Mouse (Mus musculus): ENCODE results near the gene Specc1.

The Specc1 gene

GRCm38 (mm10) chr11:61968875-61969274, 12.3 kb downstream of the Specc1 start:
- no peak for DNase-seq (ENCODE audit: low spot score in 2 of 2)

GRCm38 (mm10) chr11:61970901-61971300, 14.3 kb downstream of the Specc1 start:
- DNase-seq (ENCODE audit: low spot score in 2 of 2), result no peak

GRCm38 (mm10) chr11:61971441-61972221, 15.1 kb downstream of the Specc1 start:
- no peak for DNase-seq (ENCODE audit: low spot score in 2 of 2)

GRCm38 (mm10) chr11:61974106-61974707, 17.6 kb downstream of the Specc1 start:
- DNase-seq (ENCODE audit: low spot score in 2 of 2), result no peak

GRCm38 (mm10) chr11:61975783-61976182, 19.2 kb downstream of the Specc1 start:
- DNase-seq (ENCODE audit: low spot score in 2 of 2), result no peak

- no peak for DNase-seq (ENCODE audit: low spot score in 2 of 2)
These were observed 24.7 kb downstream of the Specc1 start for GRCm38 (mm10) chr11:61981285-61981684.

- no peak for DNase-seq (ENCODE audit: low spot score in 2 of 2)
These were observed 26.3 kb downstream of the Specc1 start for GRCm38 (mm10) chr11:61982828-61983227.

GRCm38 (mm10) chr11:61986939-61987338, 30.4 kb downstream of the Specc1 start:
- DNase-seq (ENCODE audit: low spot score in 2 of 2), result no peak

GRCm38 (mm10) chr11:61989647-61990046, 33.1 kb downstream of the Specc1 start:
- DNase-seq (ENCODE audit: low spot score in 2 of 2), result no peak

- no peak for DNase-seq (ENCODE audit: low spot score in 2 of 2)
These were observed 35.0 kb downstream of the Specc1 start for GRCm38 (mm10) chr11:61991576-61991975.

GRCm38 (mm10) chr11:61992671-61993285, 36.2 kb downstream of the Specc1 start:
- DNase-seq (ENCODE audit: low spot score in 2 of 2), result no peak

GRCm38 (mm10) chr11:61999501-61999900, 42.9 kb downstream of the Specc1 start:
- no peak for DNase-seq (ENCODE audit: low spot score in 2 of 2)

GRCm38 (mm10) chr11:62000099-62000498, 43.5 kb downstream of the Specc1 start:
- no peak for DNase-seq (ENCODE audit: low spot score in 2 of 2)

- no peak for DNase-seq (ENCODE audit: low spot score in 2 of 2)
These were observed 45.4 kb downstream of the Specc1 start for GRCm38 (mm10) chr11:62001977-62002376.

GRCm38 (mm10) chr11:62004881-62005240, 48.3 kb downstream of the Specc1 start:
- DNase-seq (ENCODE audit: low spot score in 2 of 2), result no peak

- peak in 1 of 2 experiments; percentile 24 for DNase-seq (ENCODE audit: low spot score in 2 of 2)
These were observed 48.8 kb downstream of the Specc1 start for GRCm38 (mm10) chr11:62005241-62005910.

- DNase-seq (ENCODE audit: low spot score in 2 of 2), result no peak
These were observed 49.3 kb downstream of the Specc1 start for GRCm38 (mm10) chr11:62005911-62006260.

GRCm38 (mm10) chr11:62006680-62007079, 50.1 kb downstream of the Specc1 start:
- DNase-seq (ENCODE audit: low spot score in 2 of 2), result no peak

- no peak for DNase-seq (ENCODE audit: low spot score in 2 of 2)
These were observed 51.4 kb downstream of the Specc1 start for GRCm38 (mm10) chr11:62007984-62008383.

- no peak for DNase-seq (ENCODE audit: low spot score in 2 of 2)
These were observed 54.2 kb downstream of the Specc1 start for GRCm38 (mm10) chr11:62010625-62011231.

- DNase-seq (ENCODE audit: low spot score in 2 of 2), result no peak
These were observed 55.5 kb downstream of the Specc1 start for GRCm38 (mm10) chr11:62012039-62012438.

GRCm38 (mm10) chr11:62013449-62013848, 56.9 kb downstream of the Specc1 start:
- no peak for DNase-seq (ENCODE audit: low spot score in 2 of 2)

Measured in urinary bladder, postnatal 36 days (tissue).